Mouse (Mus musculus) heart, adult 10 weeks (tissue): Measurements from ENCODE around the gene Cldn5. TPM values are rescaled to one million over a fixed set of nuclear protein-coding genes. Genes with fewer than 3 reads are reported as not detected.

ENCODE experiments used
- polyA plus RNA-seq: library from polyadenylated mRNA; stranded (reverse); fragments of 350-450 nt; fragmentation: Illumina TruSeq; extraction: RNeasy Lipid Tissue Mini Kit (QIAGEN cat#74804); gene quantifications from one replicate; pipeline ENCODE4 v1.2.3, GENCODE M21; 2014; ENCODE audit warnings: low read depth, low replicate concordance

Gene Cldn5
- 28.2 TPM for polyA plus RNA-seq

GRCm38 (mm10) chr16:18776556-18777100 lies at the start of gene Cldn5:
Gene Cldn5, plus strand, starts transcription at chr16:18776847.

GRCm38 (mm10) chr16:18811468-18812384 lies 35.1 kb downstream of the Cldn5 start, which contains the start of the genes Ufd1 and Cdc45:
Gene Ufd1, plus strand, starts transcription at chr16:18811779.
Gene Cdc45, minus strand, starts transcription at chr16:18811987.

Other genes with a start within 250 kb of the Cldn5 start
- 0.71 TPM for gene Tbx1, start 186.2 kb upstream of the Cldn5 start, polyA plus RNA-seq
- gene Gp1bb, start 154.4 kb upstream of the Cldn5 start, polyA plus RNA-seq = not detected
- 2.8 TPM for gene Gm49601, start 150.4 kb upstream of the Cldn5 start, polyA plus RNA-seq
- gene Sept5, start 146.9 kb upstream of the Cldn5 start, polyA plus RNA-seq = 5.7 TPM
- 56.4 TPM for gene Ufd1, start 34.9 kb downstream of the Cldn5 start, polyA plus RNA-seq
- 4.1 TPM for gene Cdc45, start 35.1 kb downstream of the Cldn5 start, polyA plus RNA-seq
- gene 2510002D24Rik, start 59.7 kb downstream of the Cldn5 start, polyA plus RNA-seq = 31.7 TPM
- gene Gm28539, start 59.7 kb downstream of the Cldn5 start, polyA plus RNA-seq = not detected
- 67.6 TPM for gene Mrpl40, start 100.0 kb downstream of the Cldn5 start, polyA plus RNA-seq
- 16.6 TPM for gene Hira, start 100.2 kb downstream of the Cldn5 start, polyA plus RNA-seq